Mouse (Mus musculus) stomach, postnatal 0 days (tissue): Measurements from ENCODE around the gene Pnn.

ENCODE experiments used
- CTCF ChIP-seq: IDR thresholded peaks from 2 replicates; pipeline ENCODE4 v1.5.1; 2016; ENCODE audit warnings: antibody characterized with exemption, low read depth, mild to moderate bottlenecking, moderate library complexity
- EP300 ChIP-seq: optimal IDR thresholded peaks from 2 replicates; pipeline ENCODE3; 2016; ENCODE audit warnings: antibody characterized with exemption

DNA sequence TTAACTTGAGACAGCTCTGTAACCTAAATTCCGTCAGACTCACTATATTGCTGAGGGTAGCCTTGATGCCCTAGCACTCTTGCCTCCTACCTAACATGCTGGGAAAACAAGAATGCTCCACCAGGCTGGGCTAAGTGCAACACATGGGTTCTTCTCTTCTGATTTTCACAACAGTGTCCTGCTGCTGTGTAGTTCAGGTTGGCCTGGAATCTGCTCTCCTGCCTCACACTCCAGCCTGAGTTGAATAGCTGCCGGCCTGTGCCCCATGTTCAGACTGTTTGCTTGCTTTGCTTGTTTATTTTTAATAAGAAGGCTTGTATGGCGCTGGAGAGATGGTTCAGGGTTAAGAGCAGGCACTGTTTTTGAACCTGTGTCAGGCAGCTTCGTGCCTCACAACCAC is 13.8 kb downstream of the Pnn start:
- TF ChIP-seq CTCF (no peak), EP300 (no peak)
